Mouse (Mus musculus) G1E (cell line): ENCODE results near the gene Prkca. TPM values are rescaled to one million over a fixed set of nuclear protein-coding genes. Genes with fewer than 3 reads are reported as not detected.

Experiments used
- ATAC-seq: 2 replicates; pipeline ENCODE4 v1.8.0; 2016; ENCODE audit warnings: mild to moderate bottlenecking; ENCODE audit not compliant: insufficient number of reproducible peaks, poor library complexity, low FRiP score, severe bottlenecking; ENCODE audit errors: extremely low read depth
- DNase-seq: peaks from one replicate; pipeline ENCODE4 v3.0.0; 2012; ENCODE audit warnings: low spot score
- H3K27me3 ChIP-seq: 2 replicates; pipeline ENCODE4 v1.6.1; 2012; ENCODE audit warnings: mild to moderate bottlenecking, low read length, inconsistent platforms; ENCODE audit not compliant: insufficient read depth
- H3K36me3 ChIP-seq: replicated peaks from 2 replicates; pipeline ENCODE3; 2012; ENCODE audit warnings: mild to moderate bottlenecking, inconsistent platforms
- H3K4me1 ChIP-seq: 2 replicates; pipeline ENCODE4 v1.6.1; 2012; ENCODE audit warnings: low read depth, low read length, inconsistent platforms, mixed read lengths; ENCODE audit not compliant: insufficient read depth
- H3K4me3 ChIP-seq: 2 replicates; pipeline ENCODE4 v1.5.1; 2012; ENCODE audit warnings: low read depth, mild to moderate bottlenecking, inconsistent platforms, low read length, moderate library complexity, mixed read lengths
- H3K9me3 ChIP-seq: replicated peaks from 2 replicates; pipeline ENCODE4 v1.6.1; 2012; ENCODE audit warnings: inconsistent platforms
- CTCF ChIP-seq: IDR thresholded peaks from 2 replicates; pipeline ENCODE4 v1.5.1; 2012; ENCODE audit warnings: low read depth, low read length, inconsistent platforms, mixed read lengths
- GATA1 ChIP-seq: IDR thresholded peaks from 2 replicates; pipeline ENCODE4 v1.6.1; 2012; ENCODE audit warnings: borderline replicate concordance, low read length, inconsistent platforms, mixed read lengths
- GATA2 ChIP-seq: IDR thresholded peaks from 2 replicates; pipeline ENCODE4 v1.6.1; 2012; ENCODE audit warnings: low read depth, low read length, inconsistent platforms, borderline replicate concordance
- POLR2AphosphoS5 ChIP-seq: IDR thresholded peaks from 2 replicates; pipeline ENCODE4 v1.6.1; 2012; ENCODE audit warnings: low read depth, low read length, inconsistent platforms; ENCODE audit not compliant: insufficient replicate concordance
- TAL1 ChIP-seq: conservative IDR thresholded peaks from 2 replicates; pipeline ENCODE4 v1.6.1; 2012; ENCODE audit warnings: low read depth, low read length, inconsistent platforms, mixed read lengths
- polyA plus RNA-seq: library from polyadenylated mRNA; stranded (reverse); fragments of >175 nt; gene quantifications from 2 replicates; pipeline ENCODE4 v1.2.3, GENCODE M21; 2012
- total RNA-seq, 2 experiments: library from RNA; stranded (forward) in 1 of 2; stranded (reverse) in 1 of 2; fragments of 200-1000 nt in 1 of 2; fragments of >200 nt in 1 of 2; fragmentation: Nextera tagmentation in 1 of 2; gene quantifications; 2 replicates each; pipeline ENCODE4 v1.2.3; 2014 to 2017

The Prkca gene
- total and polyA plus RNA-seq, 3 experiments, result 0.11 TPM; not detected in 2

DNA sequence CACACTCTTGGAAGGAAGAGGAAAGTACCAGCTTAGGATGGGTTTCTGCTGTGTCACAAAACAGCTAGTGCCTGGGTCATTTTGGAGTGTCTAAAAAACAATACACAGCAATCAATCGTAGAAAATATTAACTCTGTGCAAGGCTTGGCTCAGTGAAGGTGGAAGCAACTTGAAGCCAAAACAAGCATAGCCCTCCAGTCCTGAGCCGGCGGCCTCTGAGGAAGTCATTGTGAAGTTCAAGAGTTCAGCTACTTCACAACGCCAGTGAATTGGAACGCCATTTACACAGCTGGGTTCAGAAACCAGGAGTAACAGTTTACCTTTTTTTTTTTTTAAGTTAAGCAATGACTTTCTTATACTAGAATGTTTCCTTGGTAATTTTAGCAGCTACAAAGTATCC, 89.0 kb downstream of the Prkca start:
- Histone ChIP-seq H3K4me1 (peaks cover 8% of the 10 kb centered on the region; the same call in 1 of the 2 replicates), H3K27me3 (peaks cover 3% of the 10 kb centered on the region; the same call in 1 of the 2 replicates), H3K4me3 (no peak overlapping the region), H3K9me3 (peaks cover 17% of the 10 kb centered on the region), H3K36me3 (no peaks in the 10 kb centered on the region)
- ATAC-seq (no peak), DNase-seq (no peak)
- TF ChIP-seq CTCF (no peak), POLR2AphosphoS5 (no peak), GATA1 (no peak), GATA2 (no peak), TAL1 (no peak)

DNA sequence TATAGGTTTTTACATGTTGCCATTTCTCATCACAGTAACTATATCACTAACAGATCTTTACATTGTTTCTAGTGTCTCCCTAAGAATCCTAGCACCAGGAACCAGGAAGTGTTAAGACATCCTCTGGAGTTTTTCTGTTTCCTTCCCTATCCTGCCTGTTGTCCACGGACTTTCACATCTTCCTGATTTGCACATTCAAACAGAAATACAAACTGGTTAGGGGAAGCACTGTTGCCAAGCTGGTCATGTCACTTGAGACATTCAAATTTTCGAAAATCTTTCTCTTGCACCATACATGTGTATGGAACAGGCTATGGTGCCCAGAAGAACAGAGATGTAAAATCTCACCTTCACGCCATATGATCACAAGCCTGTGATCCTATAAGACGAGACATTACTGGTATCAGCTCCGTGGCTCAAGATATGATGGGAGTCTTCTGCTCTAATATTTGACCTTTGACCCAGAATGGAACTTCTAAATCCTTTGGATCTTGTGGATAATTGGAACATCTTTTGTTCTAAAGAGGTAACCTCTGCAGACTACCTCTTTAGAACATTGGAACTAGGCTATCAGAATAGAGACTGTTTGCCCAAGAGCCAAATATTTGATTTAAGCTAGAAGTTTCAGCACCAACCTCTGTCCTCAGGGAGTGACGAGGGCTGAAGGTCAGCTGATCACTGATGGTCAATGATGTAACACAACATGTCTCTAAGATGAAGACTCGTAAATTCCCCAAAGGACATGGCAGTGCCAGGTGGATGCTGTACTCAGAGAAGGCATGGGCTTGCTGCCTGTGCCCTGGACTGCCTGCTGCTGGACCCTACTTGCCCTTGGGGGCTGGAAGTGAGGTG, 91.6 kb downstream of the Prkca start:
- Histone ChIP-seq H3K4me1 (peaks cover 29% of the 10 kb centered on the region), H3K36me3 (no peaks in the 10 kb centered on the region)
- TF ChIP-seq CTCF (no peak), TAL1 (no peak), GATA1 (no peak), GATA2 (no peak), POLR2AphosphoS5 (no peak)

DNA sequence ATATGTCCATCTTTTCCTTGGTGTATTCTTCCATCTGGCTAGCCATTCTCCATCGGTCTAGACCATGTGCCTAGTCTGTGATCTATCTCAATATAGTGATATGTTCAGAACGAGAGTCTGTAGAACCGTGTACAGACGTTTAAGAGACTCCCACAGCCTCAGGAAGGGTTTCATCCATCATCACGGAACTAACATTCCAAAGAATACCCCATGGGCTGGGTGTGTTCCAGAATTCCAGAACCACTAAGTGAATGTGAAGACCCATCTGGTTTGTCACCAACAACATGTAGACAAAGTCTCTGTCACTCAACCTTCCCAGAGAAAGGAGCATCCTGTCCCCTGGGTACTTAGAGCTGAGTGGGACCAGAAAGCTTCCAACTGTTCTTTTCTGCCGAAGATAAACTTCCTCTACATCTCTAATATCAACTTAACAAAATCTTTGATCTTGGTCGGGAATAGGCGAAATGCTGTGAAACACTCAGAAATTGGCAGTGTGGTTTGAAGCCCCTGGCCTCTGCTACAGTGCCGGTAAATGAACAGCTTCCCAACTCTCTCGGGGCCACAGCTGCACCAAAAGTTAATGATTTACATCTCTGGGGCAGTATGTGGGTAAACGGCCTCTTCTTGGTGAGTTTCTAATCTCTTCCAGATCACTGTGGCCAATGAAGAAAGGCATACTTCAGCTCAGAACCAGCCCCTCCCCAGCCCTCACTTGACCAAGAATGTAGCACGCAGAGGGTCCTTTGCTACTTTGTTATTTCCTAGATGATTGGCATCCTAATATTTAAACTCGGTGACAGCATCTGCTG, 92.7 kb downstream of the Prkca start:
- TF ChIP-seq GATA1 (no peak), CTCF (no peak), POLR2AphosphoS5 (no peak), GATA2 (no peak), TAL1 (no peak)
- Histone ChIP-seq H3K4me1 (peaks cover 36% of the 10 kb centered on the region), H3K36me3 (no peaks in the 10 kb centered on the region), H3K4me3 (no peak overlapping the region), H3K9me3 (peaks cover 21% of the 10 kb centered on the region), H3K27me3 (peaks cover 3% of the 10 kb centered on the region; the same call in 1 of the 2 replicates)
- ATAC-seq, result no peak
- DNase-seq, result no peak

More for the DNA sequence above, 91.6 kb downstream of the Prkca start:
- peaks cover 19% of the 10 kb centered on the region for H3K9me3 ChIP-seq
- ATAC-seq (no peak), DNase-seq (no peak)
- no peak overlapping the region for H3K4me3 ChIP-seq
- H3K27me3 ChIP-seq, result peaks cover 3% of the 10 kb centered on the region; the same call in 1 of the 2 replicates

DNA sequence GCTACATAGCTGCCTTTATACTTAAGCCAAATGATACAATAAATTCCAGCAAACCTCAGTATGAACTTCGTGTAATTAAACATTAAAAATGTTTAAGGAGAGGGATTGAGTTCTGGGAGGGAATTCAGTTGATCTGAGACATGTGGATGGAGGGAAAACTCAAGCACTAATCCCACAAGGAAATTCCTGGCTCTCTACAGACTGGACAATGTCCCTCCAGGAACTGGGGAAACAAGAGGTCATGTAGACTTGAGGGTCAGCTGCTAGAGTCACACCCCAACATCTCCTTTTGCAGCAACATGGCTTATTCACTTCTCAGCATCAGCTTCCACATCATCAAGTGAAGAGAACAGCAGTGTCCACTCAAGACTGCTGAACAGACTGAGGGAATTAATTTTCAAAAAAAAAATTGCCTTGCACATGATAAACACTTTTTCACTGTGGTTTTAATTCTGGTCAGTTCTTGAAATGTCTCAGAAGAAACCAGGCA, 93.5 kb downstream of the Prkca start:
- no peak for DNase-seq
- ATAC-seq, result no peak
- H3K4me1 ChIP-seq, result peaks cover 42% of the 10 kb centered on the region
- no peaks in the 10 kb centered on the region for H3K36me3 ChIP-seq
- peaks cover 22% of the 10 kb centered on the region for H3K9me3 ChIP-seq
- peaks cover 3% of the 10 kb centered on the region; the same call in 1 of the 2 replicates for H3K27me3 ChIP-seq
- H3K4me3 ChIP-seq, result no peak overlapping the region
- TF ChIP-seq POLR2AphosphoS5, result no peak
- no peak for TF ChIP-seq TAL1
- TF ChIP-seq CTCF, result no peak
- TF ChIP-seq GATA2, result no peak
- no peak for TF ChIP-seq GATA1

DNA sequence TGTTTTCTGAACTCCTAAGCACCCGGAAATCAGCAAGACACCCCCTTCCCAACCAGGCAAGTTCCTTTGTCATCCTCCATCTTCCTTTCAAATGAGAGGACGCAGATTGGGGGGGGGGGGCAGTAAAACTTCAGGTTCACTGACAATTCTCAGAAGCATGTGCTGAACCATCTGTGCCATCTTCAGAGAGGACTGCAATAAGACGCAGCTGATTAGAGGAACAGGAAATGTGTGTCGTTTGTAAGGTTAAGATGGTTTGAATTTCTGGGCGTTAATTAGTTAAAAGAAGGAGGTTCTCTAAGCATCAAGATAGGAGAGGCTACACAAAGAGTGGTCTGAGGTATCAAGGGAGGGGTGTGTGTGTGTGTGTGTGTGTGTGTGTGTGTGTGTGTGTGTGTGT, 94.2 kb downstream of the Prkca start:
- TF ChIP-seq GATA2 (no peak), POLR2AphosphoS5 (no peak), GATA1 (no peak), CTCF (no peak), TAL1 (no peak)
- no peak overlapping the region for H3K4me3 ChIP-seq
- ATAC-seq (no peak), DNase-seq (no peak)
- peaks cover 48% of the 10 kb centered on the region for H3K4me1 ChIP-seq
- H3K36me3 ChIP-seq, result no peaks in the 10 kb centered on the region
- peaks cover 22% of the 10 kb centered on the region for H3K9me3 ChIP-seq
- H3K27me3 ChIP-seq, result peaks cover 3% of the 10 kb centered on the region; the same call in 1 of the 2 replicates

DNA sequence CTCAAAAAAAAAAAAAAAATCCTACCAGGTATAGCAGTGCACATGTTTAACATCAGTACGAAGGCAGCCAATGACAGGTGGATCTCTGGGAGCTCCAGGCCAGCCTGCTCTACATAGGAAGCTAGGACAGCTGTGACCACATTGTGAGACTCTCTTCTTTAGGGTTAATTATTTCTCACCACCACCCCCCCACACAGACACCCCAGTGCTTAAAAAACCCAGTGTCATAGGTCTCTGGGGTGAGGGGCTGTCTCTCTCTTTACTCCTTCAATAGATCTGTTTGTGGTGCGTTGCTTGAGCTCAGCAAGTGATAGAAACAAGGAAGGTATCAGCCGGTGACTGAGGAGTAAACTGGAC, 94.7 kb downstream of the Prkca start:
- no peak for TF ChIP-seq GATA2
- no peak for TF ChIP-seq POLR2AphosphoS5
- no peak for TF ChIP-seq TAL1
- no peak for TF ChIP-seq GATA1
- H3K4me3 ChIP-seq, result no peak overlapping the region
- DNase-seq, result no peak
- H3K27me3 ChIP-seq, result peaks cover 3% of the 10 kb centered on the region; the same call in 1 of the 2 replicates
- H3K9me3 ChIP-seq, result peaks cover 18% of the 10 kb centered on the region
- no peak for ATAC-seq
- no peaks in the 10 kb centered on the region for H3K36me3 ChIP-seq
- H3K4me1 ChIP-seq, result peaks cover 52% of the 10 kb centered on the region
